Mouse (Mus musculus): Measurements from ENCODE around the gene Tnnt3.

Gene Tnnt3

DNA sequence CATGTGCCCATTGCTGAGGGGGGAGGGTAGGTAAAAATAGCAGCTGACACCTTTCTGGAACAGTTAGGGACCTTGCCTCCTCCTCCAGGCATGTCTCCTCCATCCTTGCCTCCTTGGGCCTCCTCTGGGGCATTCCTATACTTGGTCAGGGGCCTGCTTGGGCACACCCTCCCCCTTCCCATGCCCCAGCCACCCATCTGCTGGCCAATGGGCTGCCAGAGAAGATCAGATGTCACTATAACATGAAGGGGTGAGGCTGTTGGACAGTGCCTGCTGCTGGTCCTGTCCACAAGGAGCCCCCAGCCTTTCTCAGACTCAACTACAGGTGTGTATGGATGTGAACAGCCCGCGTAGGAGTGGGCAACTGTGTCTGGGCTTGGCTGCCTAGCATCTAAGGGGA is at the start of gene Tnnt3:
TSS of gene Tnnt3 (plus strand) at position 262 of the 400 bp plus-strand sequence.
- no peak for DNase-seq (ENCODE audit: low spot score)

DNA sequence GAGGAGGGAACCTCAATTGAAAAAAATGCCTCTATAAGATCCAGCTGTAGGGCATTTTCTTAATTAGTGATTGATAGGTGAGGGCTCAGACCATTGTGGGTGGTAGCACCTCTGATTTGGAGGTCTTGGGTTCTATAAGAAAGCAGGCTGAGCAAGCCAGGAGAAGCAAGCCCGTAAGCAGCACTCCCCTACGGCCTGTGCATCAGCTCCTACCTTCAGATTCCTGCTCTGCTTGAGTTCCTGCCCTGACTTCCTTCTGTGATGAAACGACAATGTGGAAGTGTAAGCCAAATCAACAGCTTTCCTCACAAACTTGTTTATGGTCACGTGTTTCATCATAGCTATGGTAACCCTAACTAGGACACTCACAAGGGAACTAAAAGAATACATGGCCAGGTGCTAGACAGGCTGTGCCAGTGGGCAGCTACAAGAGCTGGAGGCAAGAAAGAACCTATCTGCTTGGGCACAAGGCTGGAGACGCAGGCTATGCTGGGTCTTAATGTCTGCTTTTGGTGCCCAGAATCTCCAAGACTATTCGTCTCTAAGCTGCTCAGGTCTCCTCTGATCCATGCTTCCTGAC is 49.5 kb upstream of the Tnnt3 start:
- no peak for DNase-seq (ENCODE audit: low spot score)

DNA sequence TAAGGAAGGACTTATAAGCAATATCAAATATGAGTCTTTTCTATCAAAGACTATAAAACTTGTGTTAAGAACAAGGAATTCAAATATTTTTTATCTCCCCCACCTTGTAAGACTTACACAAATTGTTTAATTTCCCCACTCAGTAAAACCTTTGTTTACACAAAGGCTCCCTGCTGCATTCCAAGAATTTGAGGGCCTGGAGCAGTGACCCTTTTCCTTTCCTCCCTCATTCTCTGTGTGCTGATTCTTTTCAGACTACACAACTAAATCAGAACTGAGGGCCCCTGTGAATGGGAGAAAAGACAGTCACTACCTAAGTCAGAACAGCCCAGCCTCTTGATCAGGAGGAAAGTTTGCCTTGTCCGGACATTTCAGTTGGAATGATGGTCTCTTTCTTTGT is 43.9 kb upstream of the Tnnt3 start:
- DNase-seq (ENCODE audit: low spot score): no peak

DNA sequence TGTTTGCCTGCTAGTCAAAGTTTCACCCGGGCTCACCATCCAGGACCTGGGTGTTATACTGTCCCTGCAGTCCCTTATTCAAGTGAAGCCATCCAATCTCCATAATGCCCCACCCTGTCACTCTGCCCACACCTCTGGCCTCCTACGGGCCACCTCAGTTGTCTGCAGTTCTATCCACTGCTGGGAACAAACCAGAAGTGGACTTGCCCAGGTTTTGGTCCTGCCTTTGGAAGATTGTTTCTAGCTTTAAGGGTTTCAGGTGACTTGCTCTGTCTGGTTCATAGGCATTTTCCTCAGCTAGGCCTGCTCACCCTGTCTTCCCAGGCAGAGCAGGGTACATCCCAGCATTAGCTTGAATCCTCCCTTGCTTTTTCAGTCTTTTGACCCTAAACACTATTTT is 43.4 kb upstream of the Tnnt3 start:
- no peak for DNase-seq (ENCODE audit: low spot score)

DNA sequence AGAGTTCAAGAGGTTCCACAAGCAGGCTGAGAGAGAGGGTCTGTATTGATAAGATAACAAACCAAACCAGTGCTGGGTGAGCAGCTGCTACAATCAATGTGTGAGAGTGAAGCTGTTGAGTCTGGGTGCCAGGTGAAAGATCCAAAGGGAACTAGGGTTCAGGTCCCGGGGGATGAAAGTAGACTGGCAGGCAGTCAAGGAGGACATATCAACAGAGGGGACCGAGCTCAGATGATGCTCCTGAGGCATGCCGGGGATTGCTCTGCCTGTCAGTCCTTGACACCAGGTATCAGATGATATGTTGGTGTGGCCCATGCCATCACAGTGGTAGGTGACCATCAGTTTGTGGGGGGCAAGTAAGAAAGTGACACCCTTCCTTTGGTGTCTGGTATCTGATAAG is 41.8 kb upstream of the Tnnt3 start:
- DNase-seq (ENCODE audit: low spot score): no peak

DNA sequence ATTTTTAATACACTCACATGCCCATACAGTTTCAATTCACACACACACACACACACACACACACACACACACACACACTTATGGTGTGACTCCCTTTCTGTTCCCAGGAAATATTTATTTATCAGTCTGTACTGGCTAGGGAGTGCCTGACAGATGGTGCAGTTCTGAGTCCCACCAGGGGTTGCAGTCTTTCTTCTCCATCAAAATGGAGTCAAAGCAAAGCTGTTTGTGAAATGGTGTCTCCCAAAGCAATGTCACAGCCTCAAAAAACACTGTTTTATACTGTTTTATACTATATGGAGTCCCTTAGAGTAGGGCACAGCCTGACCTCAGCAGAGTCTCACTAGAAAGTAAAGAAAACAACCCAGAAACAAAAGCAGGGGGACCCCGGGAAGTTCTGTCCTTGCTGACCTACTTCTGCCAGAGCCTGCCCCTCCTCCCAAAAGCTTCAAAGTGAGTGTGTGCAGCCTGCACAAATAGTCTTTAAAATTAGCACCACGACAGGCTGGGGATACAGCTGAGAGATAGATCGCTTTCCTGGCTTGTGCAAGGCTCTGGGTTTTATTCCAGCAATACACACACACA is 41.3 kb upstream of the Tnnt3 start:
- no peak for DNase-seq (ENCODE audit: low spot score)

DNA sequence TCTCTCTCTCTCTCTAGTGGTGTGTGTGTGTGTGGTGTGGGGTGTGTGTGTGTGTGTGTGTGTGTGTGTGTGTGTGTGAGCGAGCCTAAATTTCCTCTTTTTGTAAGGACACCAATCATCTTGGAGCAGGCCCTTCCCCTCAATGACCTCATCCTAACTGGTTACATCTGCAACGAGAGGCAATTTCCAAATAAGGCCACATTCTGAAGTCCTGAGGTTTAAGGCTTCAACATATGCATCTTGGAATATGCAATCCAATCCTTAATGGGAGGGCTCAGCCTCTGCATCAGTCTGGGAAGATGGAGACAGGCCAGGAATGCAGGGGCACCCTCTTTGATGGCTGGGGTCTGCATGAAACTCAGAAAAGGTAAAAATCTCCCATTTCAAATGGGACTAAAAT is 40.6 kb upstream of the Tnnt3 start:
- DNase-seq (ENCODE audit: low spot score): no peak

DNA sequence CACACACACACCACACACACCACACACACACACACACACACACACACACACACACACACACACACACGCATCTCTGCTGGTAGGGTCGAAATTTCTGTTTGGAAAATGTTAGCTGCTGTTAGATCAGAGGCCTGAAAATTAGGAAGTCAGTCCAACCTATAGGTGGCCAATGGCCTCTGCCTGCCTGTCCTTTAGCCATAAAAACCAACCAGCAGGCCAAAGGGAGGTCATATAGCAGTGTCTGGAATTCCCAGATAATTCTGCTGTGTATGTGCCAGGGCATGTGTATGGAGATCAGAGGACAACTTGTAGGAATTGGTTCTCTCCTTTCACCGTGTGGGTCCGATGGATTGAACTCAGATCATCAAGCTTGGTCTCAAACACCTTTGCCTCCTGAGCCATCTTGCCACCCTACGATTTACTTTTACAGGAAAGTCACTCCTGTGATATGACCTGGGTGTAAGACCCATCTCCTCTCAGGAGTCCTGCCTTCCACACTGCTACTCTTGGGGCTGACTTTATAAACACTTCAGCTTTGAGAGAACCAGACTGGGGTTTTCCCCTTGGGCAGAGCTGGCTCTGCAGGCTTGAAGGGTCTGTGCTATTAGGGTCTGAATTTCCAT is 39.8 kb upstream of the Tnnt3 start:
- no peak for DNase-seq (ENCODE audit: low spot score)

DNA sequence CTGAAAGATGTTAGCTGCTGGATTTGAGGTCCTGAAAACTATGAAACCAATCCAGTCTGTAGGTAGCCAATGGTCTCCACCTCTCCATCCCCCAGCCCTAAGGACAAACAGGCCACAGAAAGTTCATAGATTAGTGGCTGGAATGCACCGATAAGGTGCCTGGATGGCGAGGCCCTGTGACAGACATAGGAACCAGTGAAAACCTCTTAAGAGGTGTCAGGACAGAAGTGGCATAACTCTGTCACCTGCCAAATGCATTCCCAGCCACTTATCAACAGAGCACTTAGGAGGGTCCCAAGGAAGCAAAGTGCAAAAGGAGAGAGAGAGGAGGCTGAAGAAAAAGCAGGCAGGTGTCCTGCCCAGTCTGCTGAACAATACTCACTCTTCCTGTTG is 39.3 kb upstream of the Tnnt3 start:
- DNase-seq (ENCODE audit: low spot score): no peak

DNA sequence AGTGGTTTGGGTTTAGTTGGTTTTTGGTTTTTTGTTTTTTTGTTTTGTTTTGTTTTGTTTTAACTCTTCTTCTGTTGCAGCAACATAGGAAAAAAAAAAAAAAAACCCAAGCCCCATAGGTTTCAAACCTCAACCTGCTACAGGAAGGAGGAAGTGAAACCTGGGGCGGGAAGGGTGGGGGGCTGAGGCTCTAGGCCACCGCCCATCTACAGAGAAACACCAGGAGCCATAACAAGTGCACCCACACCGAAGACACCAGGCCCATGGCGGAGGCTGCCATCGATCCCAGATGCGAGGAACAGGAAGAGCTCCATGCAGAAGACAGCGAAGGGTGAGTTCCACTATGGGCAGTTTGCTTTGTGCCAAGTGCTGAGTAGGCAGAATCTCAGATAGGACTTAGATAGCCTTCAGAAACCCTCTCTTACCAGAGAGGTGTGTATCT is 38.0 kb upstream of the Tnnt3 start, which contains the start of gene Lsp1:
TSS of gene Lsp1 (plus strand) at position 174 of the 442 bp plus-strand sequence.
- no peak for DNase-seq (ENCODE audit: low spot score)

DNA sequence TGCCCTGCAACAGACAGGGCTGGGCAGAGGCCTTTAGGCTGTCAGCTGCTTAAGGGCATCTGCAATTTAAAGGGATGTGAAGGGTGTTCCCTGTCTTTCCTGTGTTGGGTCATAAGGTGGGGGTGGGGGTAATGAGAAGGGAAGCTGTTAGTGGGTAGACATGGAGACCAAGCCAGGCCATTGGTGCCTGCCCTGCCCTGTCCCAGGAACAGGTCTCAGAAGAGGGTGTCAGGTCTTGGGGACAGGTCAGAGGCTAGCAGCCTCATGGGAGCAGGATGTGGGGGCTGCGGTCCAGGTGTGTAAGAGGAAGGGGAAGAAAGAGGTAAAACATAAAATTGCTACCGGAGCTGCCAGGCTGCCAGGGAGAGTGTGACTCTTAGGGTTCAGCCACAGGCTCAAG is 37.2 kb upstream of the Tnnt3 start:
- DNase-seq (ENCODE audit: low spot score): no peak

DNA sequence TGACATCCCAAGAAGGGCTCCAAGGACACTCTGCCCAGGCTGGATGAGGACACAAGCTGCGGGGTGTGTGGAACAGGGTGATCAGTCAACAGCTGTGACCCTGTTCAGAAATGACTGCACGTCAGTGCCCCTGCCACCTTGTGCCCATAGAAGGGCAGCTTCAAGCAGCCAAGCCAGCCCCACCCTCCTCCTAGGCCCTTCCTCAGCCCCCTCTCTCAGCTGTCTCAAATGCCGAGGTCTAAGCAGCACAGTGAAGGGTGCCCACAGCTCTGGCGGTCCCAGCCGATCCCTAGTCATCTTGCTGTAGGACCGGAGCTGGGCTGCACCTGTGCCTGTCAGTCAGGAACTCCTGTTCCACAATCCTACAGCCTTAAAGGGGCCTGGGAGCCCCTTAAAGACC is 36.4 kb upstream of the Tnnt3 start:
- no peak for DNase-seq (ENCODE audit: low spot score)

DNA sequence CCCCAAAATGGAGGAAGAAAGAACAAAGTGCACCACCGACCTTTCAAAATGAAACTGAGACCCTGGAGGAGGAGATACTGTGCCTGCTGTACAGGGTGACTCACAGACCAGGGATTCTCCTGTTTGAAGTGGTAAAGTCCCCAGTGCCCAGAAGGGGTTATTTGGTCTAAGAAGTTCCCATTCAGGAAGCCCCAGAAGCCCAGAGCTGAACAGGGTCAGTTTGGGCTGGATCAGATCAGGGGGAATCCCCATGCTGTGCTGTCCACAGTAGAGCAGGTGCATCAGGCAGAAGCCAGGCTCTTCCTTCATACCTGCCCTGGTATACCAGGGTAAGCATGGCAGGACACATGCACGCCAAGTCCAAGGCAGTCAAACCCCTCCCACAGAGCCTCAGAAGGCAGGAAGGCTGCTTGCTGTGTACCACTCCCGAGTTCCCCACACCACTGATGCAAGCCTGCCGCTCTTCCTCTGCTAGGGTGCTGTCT is 36.0 kb upstream of the Tnnt3 start:
- no peak for DNase-seq (ENCODE audit: low spot score)

DNA sequence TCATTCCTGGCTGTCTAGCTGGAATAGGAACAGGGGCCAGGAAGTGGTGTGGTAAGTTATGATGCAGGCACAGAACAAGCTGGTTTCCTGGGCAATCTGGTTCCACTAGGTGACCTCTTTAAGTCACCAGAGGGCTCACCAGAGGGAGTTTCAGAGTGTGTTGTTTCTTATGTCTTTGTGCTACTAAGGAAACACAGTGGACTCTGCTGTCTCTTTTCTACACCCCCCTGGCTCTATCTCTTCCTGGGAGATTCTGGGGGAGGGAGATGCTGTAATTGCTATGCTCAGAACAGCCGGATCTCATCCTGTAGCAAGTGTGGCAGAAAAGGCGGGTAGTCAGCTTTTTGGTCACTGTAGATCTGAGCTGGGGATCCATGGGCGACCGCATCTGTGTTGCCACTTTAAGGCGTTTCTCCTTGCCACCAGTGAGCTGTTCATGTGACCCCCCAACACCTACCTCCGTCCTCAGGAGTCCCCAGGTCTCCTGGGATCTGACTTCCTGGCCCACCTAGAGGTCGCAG is 28.4 kb upstream of the Tnnt3 start:
- DNase-seq (ENCODE audit: low spot score): no peak

DNA sequence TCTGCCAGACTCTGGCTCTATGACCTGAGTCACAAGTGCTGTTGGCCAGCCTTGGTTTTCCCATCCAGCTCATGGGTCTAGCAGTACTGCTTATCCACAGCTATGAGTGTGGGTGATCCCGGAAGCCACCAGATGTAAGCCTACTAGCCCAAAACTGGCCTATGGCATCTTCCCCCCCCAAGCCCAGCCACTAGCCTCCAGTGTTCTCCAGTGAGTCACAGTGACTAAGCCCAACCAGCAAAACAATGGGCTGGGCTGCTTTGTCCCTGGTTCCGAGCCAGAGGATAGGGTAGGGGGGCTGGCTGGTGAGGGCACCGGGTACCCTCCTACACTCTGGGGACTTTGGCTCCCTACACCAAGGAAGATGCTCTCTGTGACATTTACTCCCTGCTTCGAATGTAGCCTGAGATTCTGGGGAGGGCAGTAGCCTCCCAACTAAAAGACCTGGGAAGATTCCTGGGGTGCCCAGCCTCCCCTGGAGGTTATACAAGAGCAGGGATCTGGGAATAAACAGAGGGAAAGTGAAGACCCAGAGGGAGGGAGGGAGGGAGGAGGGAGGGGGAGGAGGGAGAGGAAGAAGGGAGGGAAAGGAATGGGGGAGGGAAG is 27.7 kb upstream of the Tnnt3 start:
- DNase-seq (ENCODE audit: low spot score): no peak

DNA sequence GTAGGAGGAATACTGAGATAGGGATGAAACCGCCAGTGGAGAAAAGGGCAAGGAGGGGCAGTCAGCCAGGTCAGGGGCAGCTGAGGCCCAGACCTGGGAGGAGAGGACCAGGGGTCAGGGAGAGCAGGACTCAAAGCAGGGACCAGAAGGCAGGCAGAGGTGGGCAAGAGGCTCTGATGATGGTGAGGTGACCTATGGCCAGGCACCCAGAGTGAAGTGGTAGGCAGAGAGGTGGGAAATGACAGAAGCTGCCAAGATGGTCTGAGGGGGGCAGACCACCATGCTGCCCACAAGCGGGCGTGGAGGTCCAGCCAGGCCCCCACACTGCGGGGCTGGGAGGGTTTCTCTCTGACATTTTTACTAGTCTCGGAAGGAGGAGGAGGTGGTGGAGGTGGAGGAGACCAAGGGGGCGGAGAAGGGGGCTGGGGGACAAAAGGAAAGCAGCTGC is 27.2 kb upstream of the Tnnt3 start:
- DNase-seq (ENCODE audit: low spot score): no peak

DNA sequence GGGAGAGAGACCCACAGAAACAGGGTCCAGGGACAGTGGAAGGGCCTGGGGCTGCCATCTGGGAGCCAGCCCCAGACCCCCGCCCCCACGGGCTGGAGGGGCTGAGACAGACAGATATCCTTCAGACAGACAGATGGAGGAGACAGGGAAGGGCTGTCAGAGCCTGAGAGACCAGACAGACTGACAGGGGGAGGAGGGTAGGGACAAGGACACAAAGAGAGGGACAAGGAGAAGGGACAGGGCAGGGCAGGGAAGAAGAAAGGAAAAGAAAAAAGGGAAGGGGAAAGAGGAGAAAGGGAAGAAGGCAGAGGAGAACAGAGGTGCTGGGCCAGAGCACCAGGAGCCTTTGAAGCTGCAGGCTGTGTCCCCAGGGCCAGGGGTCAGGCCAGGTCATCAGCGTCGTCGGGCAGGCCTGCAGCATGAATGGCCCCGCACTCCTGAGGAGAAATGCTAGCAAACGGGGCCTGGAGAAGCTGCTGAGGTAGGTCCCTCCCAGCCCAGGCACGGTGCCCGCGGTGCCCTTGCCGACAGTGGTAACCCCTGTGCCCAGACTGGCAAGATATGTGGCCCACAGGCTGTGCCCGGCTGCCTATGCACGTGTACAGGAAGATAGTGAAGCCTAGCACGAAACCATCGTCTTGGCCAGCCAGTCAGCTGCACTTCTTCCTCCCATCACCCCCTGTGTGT is 26.6 kb upstream of the Tnnt3 start:
- DNase-seq (ENCODE audit: low spot score): no peak

DNA sequence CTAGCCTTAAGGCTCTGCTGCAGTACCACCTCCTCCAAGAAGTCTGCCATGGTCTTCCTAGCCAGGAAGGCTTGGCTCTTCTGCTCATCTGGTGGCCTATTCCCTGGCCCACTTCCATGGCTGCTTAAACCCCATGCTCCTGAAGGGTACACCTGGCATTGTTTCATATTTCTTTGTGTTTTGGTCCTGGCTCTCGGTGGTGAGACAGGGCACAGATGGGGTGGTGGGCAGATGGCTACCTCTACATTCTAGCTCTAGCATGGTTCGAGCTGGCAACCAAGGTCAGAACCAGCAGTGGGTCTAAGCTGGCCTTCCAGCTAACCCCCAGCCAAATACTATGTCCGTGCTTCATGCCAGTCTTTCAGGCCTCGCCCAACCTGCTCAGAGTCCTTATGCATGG is 25.7 kb upstream of the Tnnt3 start:
- no peak for DNase-seq (ENCODE audit: low spot score)

DNA sequence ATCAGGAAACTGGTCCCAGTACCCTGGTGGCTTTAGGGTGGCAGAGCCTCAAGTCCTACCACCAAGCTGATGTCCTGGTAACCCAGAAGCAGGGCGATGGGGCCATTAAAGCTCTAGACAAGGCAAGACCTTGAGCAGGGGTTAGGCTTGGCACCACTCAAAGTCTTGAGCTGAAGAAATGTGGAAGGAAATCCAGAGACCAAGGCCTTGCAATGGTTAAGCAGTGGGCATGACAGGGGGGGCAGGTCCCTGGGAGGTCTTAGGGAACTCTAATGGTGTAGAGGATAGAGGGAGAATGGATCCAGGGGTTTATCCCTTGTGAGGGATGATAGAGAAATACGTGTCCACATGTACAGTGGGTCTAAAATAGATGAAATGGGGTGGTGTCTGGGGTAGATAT is 25.2 kb upstream of the Tnnt3 start:
- no peak for DNase-seq (ENCODE audit: low spot score)

DNA sequence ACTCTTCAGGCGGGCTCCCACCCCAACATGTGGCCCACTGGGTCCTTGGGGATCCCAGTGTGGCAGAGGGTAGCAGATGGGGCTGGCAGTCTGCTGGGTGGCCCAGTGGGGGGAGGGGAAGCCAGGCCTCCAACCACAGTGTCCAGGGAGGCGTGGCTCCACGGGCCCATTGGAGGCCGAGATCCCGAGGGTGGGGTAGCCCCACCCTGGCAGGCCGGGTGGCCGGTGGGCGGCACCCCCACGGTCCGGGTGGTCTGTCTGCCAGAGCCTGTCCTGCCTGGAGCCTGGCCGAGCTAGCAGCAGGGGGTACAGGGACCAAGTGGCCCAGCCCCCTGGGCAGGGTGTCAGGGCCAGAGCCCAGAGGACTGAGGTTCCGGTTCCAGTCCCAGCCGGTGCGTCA is 23.8 kb upstream of the Tnnt3 start:
- no peak for DNase-seq (ENCODE audit: low spot score)

DNA sequence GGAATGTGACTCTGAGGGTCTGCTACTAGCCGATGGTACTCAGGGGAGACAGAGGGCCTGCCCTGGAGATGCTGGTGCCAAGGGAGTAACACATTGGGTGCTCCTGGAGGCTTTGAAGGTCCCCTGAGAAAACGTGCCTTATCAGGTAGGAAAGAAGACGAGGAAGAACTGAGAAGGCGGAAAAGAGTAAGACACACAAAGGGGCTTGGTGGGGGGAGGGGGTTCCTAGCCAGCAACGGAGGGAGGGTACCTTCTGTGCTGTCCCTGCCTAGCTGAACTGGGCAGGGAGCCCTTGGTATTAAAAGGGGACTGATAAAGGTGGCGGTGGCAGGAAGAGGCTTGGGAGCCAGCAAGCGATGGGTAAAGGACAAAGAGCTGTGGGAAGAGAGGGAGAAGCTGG is 23.0 kb upstream of the Tnnt3 start:
- no peak for DNase-seq (ENCODE audit: low spot score)

DNA sequence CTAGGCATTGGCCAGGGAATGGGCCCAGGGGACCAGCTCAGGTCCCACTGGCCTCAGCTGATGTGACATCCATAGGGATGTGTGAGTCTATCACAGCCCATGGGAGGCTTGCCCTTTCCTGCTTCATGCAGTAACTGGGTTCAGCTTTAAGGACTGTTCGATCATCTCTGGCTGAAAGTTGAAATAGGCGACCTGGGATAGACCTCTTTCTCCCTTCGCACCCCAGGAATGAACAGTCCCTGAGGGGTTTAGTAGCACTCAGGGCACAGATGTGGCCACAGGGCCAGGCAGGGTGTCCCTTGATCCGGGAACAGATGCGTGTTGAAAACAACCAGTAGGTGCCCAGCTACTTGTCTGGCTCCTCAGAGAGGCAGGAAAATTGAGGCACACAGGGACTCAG is 22.4 kb upstream of the Tnnt3 start:
- no peak for DNase-seq (ENCODE audit: low spot score)
